Mouse (Mus musculus) bone marrow macrophage, adult 2 months (primary cell): ENCODE data around the gene Rasgrp4.

Experiments
- CTCF ChIP-seq: IDR thresholded peaks from 2 replicates; pipeline ENCODE4 v1.5.1; 2012; ENCODE audit warnings: low read depth, mild to moderate bottlenecking, low read length, moderate library complexity
- POLR2A ChIP-seq: IDR thresholded peaks from 2 replicates; pipeline ENCODE4 v1.6.1; 2012; ENCODE audit warnings: mild to moderate bottlenecking, low read depth, low read length, borderline replicate concordance

DNA sequence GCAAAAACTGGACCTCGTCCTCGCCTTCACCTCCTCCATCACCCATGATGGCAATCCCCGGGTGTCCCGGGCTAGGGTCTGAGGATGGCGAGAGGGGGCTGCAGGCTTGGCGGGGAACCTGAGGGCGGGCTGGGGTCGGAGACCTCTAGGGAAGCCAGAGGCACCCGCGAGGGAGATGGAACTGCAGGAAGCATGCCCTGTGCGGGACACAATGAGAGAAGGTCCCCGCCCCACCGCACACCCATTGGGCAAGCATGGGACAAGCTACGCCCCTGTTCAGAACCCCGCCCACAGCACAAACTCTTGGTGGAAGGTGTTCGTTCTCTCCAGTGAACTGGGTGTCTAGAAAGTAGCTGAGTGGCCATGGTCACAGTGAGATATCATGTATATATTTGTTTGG lies 9.7 kb upstream of the Rasgrp4 start, which contains the start of gene Ryr1:
- TF ChIP-seq CTCF (no peak), POLR2A (no peak)
